Mouse (Mus musculus): ENCODE results near the gene Apeh.

Apeh gene

GRCm38 (mm10) chr9:108082549-108082948, 11.9 kb downstream of the Apeh start:
- DNase-seq (ENCODE audit: low spot score in 2 of 2): peak in 1 of 2 experiments; percentile 39

GRCm38 (mm10) chr9:108080168-108080567, 14.2 kb downstream of the Apeh start, which contains the start of gene Mst1:
TSS of gene Mst1 (plus strand) at chr9:108080436.
- peak; percentile 37 to 65 for DNase-seq (ENCODE audit: low spot score in 2 of 2)

- DNase-seq (ENCODE audit: low spot score in 2 of 2): no peak
These were observed 21.1 kb downstream of the Apeh start for GRCm38 (mm10) chr9:108073141-108073930.

GRCm38 (mm10) chr9:108072481-108072924, 21.9 kb downstream of the Apeh start:
- DNase-seq (ENCODE audit: low spot score in 2 of 2): no peak

GRCm38 (mm10) chr9:108071801-108072200, 22.6 kb downstream of the Apeh start:
- no peak for DNase-seq (ENCODE audit: low spot score in 2 of 2)

- no peak for DNase-seq (ENCODE audit: low spot score in 2 of 2)
These were observed 24.9 kb downstream of the Apeh start for GRCm38 (mm10) chr9:108069529-108069928.

- DNase-seq (ENCODE audit: low spot score in 2 of 2): no peak
These were observed 25.4 kb downstream of the Apeh start for GRCm38 (mm10) chr9:108069007-108069406.

GRCm38 (mm10) chr9:108067900-108068299, 26.5 kb downstream of the Apeh start:
- peak; percentile 65 to 72 for DNase-seq (ENCODE audit: low spot score in 2 of 2)

GRCm38 (mm10) chr9:108067199-108067598, 27.2 kb downstream of the Apeh start:
- DNase-seq (ENCODE audit: low spot score in 2 of 2): no peak

- DNase-seq (ENCODE audit: low spot score in 2 of 2): peak; percentile 47 to 61
These were observed 28.9 kb downstream of the Apeh start for GRCm38 (mm10) chr9:108065491-108066011.

- DNase-seq (ENCODE audit: low spot score in 2 of 2): no peak
These were observed 31.0 kb downstream of the Apeh start for GRCm38 (mm10) chr9:108063361-108063760.

GRCm38 (mm10) chr9:108062142-108062541, 32.3 kb downstream of the Apeh start:
- no peak for DNase-seq (ENCODE audit: low spot score in 2 of 2)

GRCm38 (mm10) chr9:108058291-108058690, 36.1 kb downstream of the Apeh start:
- DNase-seq (ENCODE audit: low spot score in 2 of 2): no peak

GRCm38 (mm10) chr9:108057262-108057562, 37.2 kb downstream of the Apeh start:
- DNase-seq (ENCODE audit: low spot score in 2 of 2): no peak

GRCm38 (mm10) chr9:108056361-108057261, 37.8 kb downstream of the Apeh start:
- no peak for DNase-seq (ENCODE audit: low spot score in 2 of 2)

- DNase-seq (ENCODE audit: low spot score in 2 of 2): no peak
These were observed 38.7 kb downstream of the Apeh start for GRCm38 (mm10) chr9:108055661-108056237.

- no peak for DNase-seq (ENCODE audit: low spot score in 2 of 2)
These were observed 39.3 kb downstream of the Apeh start for GRCm38 (mm10) chr9:108055061-108055460.

GRCm38 (mm10) chr9:108054331-108055040, 39.9 kb downstream of the Apeh start:
- no peak for DNase-seq (ENCODE audit: low spot score in 2 of 2)

- no peak for DNase-seq (ENCODE audit: low spot score in 2 of 2)
These were observed 40.7 kb downstream of the Apeh start for GRCm38 (mm10) chr9:108053665-108054225.

GRCm38 (mm10) chr9:108052885-108053664, 41.3 kb downstream of the Apeh start, which contains the start of gene Amigo3:
TSS of gene Amigo3 (plus strand) at chr9:108053159.
- peak; percentile 92 to 94 for DNase-seq (ENCODE audit: low spot score in 2 of 2)
